Mouse (Mus musculus) E14TG2a.4 (cell line): ENCODE measurements around the gene Gpx1.

ENCODE experiments used
- CTCF ChIP-seq: conservative IDR thresholded peaks from 2 replicates; pipeline ENCODE4 v1.5.1; 2014; ENCODE audit warnings: low read length
- POU5F1 ChIP-seq: IDR thresholded peaks from 2 replicates; pipeline ENCODE4 v1.6.1; 2014; ENCODE audit warnings: low read length, borderline replicate concordance

DNA sequence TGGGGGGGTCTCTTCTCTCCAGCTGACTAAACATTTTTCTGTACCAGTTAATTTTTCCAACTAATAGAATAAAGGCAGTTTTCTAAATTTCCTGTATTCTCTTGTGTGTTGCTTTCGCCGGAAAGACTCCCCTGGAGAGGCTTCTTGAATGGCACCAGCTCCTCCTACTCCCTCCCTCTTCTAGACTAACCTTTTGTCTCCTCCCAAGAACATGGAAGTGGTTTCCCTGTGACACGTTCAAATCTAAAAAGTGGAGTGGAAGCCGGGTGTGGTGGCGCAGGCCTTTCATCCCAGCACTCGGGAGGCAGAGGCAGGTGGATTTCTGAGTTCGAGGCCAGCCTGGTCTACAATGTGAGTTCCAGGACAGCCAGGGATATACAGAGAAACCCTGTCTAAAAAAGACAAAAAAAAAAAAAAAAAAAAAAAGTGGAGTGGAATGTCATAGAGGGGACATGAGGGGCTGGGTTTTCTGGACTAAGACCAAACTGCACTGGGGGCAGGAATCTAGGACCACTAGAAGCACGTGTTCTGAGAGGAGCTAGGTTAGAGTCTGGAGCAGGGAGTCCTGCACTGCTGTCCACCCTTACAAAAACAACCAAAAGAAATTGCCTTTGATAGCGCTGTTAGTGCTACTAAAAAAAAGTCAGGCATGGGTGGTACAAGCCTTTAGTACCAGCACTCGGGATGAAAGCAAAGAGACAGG is 704 bp upstream of the Gpx1 start:
- TF ChIP-seq CTCF (no peak), POU5F1 (no peak)
